Mouse (Mus musculus): ENCODE data around the gene Hba-x. TPM values are rescaled to one million over a fixed set of nuclear protein-coding genes. Genes with fewer than 3 reads are reported as not detected.

The Hba-x gene
- polyA plus RNA-seq, 1 experiment from 2014 or later = 77.0 TPM

DNA sequence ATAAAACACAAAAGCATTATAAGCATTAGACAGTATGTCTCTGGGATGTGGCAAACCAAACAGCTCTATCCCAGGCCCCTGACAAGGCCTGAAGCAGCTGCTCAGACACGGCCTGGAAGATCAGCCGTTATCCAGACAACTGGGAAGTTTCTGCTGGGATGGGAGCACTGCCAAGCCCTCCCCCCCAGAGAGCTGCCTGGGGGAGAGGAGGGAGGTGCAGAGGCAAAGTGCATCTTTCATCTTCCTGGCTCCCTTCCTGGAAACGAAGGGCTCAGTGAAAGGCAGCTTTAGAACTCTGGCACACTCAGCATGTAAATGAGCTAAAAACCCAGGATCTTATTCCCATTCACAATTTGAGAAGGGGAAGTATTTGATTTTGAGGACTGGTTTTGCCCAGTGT, 40.6 kb upstream of the Hba-x start:
- Histone ChIP-seq H3K27ac (replicated peaks; ENCODE audit: low read depth, low read length) (peak overlapping the region; percentile 49), H3K9me3 (ENCODE audit: control insufficient read depth, low read length) (no peaks in the 10 kb centered on the region), H3K27me3 (ENCODE audit: control insufficient read depth, insufficient read depth, low read length) (no peaks in the 10 kb centered on the region), H3K4me3 (replicated peaks; ENCODE audit: low read depth, low read length) (no peak overlapping the region), H3K4me1 (ENCODE audit: control insufficient read depth, insufficient read depth, low read length) (peaks cover 7% of the 10 kb centered on the region; the same call in 1 of the 2 replicates), H3K4me2 (ENCODE audit: low read length) (no peak overlapping the region), H3K9ac (replicated peaks; ENCODE audit: low read length) (no peak overlapping the region), H3K36me3 (ENCODE audit: control insufficient read depth, insufficient read depth, low read length) (peaks cover 58% of the 10 kb centered on the region)
- ATAC-seq (ENCODE audit: low FRiP score, low TSS enrichment) (peak; percentile 60; the same call in 1 of the 2 replicates), DNase-seq (peak; percentile 83)
- 45% methylated on average over 3 of the region's 3 CpGs for WGBS

- Histone ChIP-seq H3K4me2 (ENCODE audit: low read length) (no peak overlapping the region), H3K9ac (replicated peaks; ENCODE audit: low read length) (0 out of 2 replicates have a peak overlapping the region, but pooled peaks have one; percentile 20), H3K4me1 (ENCODE audit: control insufficient read depth, insufficient read depth, low read length) (peaks cover 7% of the 10 kb centered on the region; the same call in 1 of the 2 replicates), H3K27me3 (ENCODE audit: control insufficient read depth, insufficient read depth, low read length) (no peaks in the 10 kb centered on the region), H3K36me3 (ENCODE audit: control insufficient read depth, insufficient read depth, low read length) (peaks cover 59% of the 10 kb centered on the region), H3K9me3 (ENCODE audit: control insufficient read depth, low read length) (no peaks in the 10 kb centered on the region), H3K4me3 (replicated peaks; ENCODE audit: low read depth, low read length) (no peak overlapping the region), H3K27ac (replicated peaks; ENCODE audit: low read depth, low read length) (peak overlapping the region; percentile 34)
- WGBS = 57% methylated on average over 2 of the region's 2 CpGs
- peak; percentile 28 for DNase-seq
- peak; percentile 18; the same call in 1 of the 2 replicates for ATAC-seq (ENCODE audit: low FRiP score, low TSS enrichment)
Measured at GRCm38 (mm10) chr11:32236132-32236531, 40.1 kb upstream of the Hba-x start.

- ATAC-seq (ENCODE audit: low FRiP score, low TSS enrichment) (no peak), DNase-seq (peak; percentile 81)
- H3K4me3 ChIP-seq (replicated peaks; ENCODE audit: low read depth, low read length) = no peak overlapping the region
- no peak overlapping the region for H3K9ac ChIP-seq (replicated peaks; ENCODE audit: low read length)
- H3K4me1 ChIP-seq (ENCODE audit: control insufficient read depth, insufficient read depth, low read length) = peaks cover 7% of the 10 kb centered on the region; the same call in 1 of the 2 replicates
- H3K4me2 ChIP-seq (ENCODE audit: low read length) = no peak overlapping the region
- 58% methylated on average over 9 of the region's 9 CpGs for WGBS
- no peaks in the 10 kb centered on the region for H3K27me3 ChIP-seq (ENCODE audit: control insufficient read depth, insufficient read depth, low read length)
- peak overlapping the region; percentile 34 for H3K27ac ChIP-seq (replicated peaks; ENCODE audit: low read depth, low read length)
- H3K36me3 ChIP-seq (ENCODE audit: control insufficient read depth, insufficient read depth, low read length) = peaks cover 57% of the 10 kb centered on the region
- H3K9me3 ChIP-seq (ENCODE audit: control insufficient read depth, low read length) = no peaks in the 10 kb centered on the region
Measured at GRCm38 (mm10) chr11:32236712-32237410, 39.3 kb upstream of the Hba-x start.

DNA sequence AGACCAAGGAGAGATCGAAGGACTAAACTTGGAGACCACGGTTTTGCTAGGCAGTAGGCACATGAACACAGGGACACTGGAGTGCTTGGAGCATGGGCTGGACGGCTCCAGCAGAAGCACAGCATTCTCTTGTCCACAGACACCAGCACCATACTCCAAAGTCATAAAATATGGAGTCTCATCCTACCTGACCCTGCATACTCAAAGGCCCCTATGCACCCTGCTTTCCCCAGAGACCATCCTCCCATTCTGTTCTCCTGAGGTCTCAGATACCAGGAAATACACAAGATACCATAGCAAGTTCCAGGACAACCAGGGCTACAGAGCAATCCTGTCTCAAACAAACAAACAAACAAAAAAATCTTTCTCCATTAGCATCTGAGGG, 38.8 kb upstream of the Hba-x start:
- Histone ChIP-seq H3K9me3 (ENCODE audit: control insufficient read depth, low read length) (no peaks in the 10 kb centered on the region), H3K4me1 (ENCODE audit: control insufficient read depth, insufficient read depth, low read length) (peaks cover 7% of the 10 kb centered on the region; the same call in 1 of the 2 replicates), H3K27me3 (ENCODE audit: control insufficient read depth, insufficient read depth, low read length) (no peaks in the 10 kb centered on the region), H3K4me3 (replicated peaks; ENCODE audit: low read depth, low read length) (no peak overlapping the region), H3K36me3 (ENCODE audit: control insufficient read depth, insufficient read depth, low read length) (peaks cover 53% of the 10 kb centered on the region), H3K9ac (replicated peaks; ENCODE audit: low read length) (no peak overlapping the region), H3K4me2 (ENCODE audit: low read length) (no peak overlapping the region), H3K27ac (replicated peaks; ENCODE audit: low read depth, low read length) (no peak overlapping the region)
- DNase-seq (no peak), ATAC-seq (ENCODE audit: low FRiP score, low TSS enrichment) (no peak)
- 90% methylated on average over 3 of the region's 3 CpGs for WGBS

DNA sequence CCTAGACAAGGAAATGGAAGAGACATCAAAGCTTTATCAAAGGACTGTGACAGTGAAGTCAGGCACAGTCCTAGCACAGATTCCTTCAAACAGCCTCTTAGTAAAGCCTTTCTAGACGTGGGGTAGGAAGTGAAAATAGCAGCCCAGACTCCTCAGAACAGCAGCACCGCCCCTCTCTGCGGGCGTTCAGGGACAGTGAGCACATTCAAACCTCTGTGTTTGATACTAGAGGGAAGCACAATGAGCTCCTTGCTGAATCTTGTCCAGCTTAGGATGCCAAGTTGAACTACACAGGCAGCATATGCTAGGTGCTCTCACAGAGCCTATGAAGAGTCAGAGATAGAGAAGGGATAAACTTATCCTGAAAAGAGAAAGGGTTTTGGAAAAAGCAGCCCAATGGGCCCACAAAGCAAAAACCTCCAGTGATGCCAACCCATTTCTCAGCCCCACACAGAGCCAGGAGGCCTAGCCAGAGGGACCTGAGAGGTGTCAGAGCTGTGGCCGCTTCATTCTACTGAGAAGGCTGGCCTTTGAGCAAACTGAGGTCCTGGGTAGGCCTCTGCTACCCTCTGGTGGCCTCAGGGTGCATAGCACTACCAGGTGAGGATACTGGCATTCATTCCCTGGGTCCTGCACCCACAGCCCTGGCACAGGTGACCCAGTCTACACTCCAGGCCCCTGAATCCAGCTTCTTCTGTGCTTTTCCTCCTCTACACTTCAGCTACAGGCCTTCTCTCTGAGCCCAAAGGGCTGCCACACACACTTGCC, 37.9 kb upstream of the Hba-x start:
- WGBS = 65% methylated on average over 5 of the region's 5 CpGs
- ATAC-seq (ENCODE audit: low FRiP score, low TSS enrichment) = 0 out of 2 replicates have a peak, but pooled peaks have one; percentile 15
- Histone ChIP-seq H3K4me1 (ENCODE audit: control insufficient read depth, insufficient read depth, low read length) (peaks cover 7% of the 10 kb centered on the region; the same call in 1 of the 2 replicates), H3K4me3 (replicated peaks; ENCODE audit: low read depth, low read length) (no peak overlapping the region), H3K36me3 (ENCODE audit: control insufficient read depth, insufficient read depth, low read length) (peaks cover 51% of the 10 kb centered on the region), H3K9me3 (ENCODE audit: control insufficient read depth, low read length) (no peaks in the 10 kb centered on the region), H3K27me3 (ENCODE audit: control insufficient read depth, insufficient read depth, low read length) (no peaks in the 10 kb centered on the region), H3K4me2 (ENCODE audit: low read length) (no peak overlapping the region), H3K27ac (replicated peaks; ENCODE audit: low read depth, low read length) (no peak overlapping the region), H3K9ac (replicated peaks; ENCODE audit: low read length) (no peak overlapping the region)
- peak; percentile 83 for DNase-seq

DNA sequence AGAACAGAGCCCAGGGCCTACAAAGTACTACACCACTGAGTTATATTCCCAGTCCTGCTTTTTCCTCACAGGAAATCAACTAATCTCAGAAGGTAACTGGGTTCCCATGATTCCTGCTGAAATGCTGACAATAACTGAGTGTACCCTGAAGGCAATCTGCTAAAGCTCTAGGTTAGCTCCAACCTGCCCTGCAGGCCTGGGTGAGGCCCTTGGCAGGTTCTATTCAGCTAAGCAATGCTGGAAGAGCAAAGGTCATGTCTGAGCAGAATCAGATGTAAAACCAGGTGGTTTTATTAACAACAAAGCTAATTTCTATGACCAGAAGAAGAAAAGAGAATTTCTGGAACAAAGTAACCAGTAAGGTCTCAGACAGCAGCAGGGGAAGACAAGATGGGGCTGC, 34.8 kb upstream of the Hba-x start:
- peaks cover 3% of the 10 kb centered on the region; the same call in 1 of the 2 replicates for H3K4me1 ChIP-seq (ENCODE audit: control insufficient read depth, insufficient read depth, low read length)
- ATAC-seq (ENCODE audit: low FRiP score, low TSS enrichment) (no peak), DNase-seq (no peak)
- peaks cover 57% of the 10 kb centered on the region for H3K36me3 ChIP-seq (ENCODE audit: control insufficient read depth, insufficient read depth, low read length)
- no peak overlapping the region for H3K4me3 ChIP-seq (replicated peaks; ENCODE audit: low read depth, low read length)
- H3K9ac ChIP-seq (replicated peaks; ENCODE audit: low read length) = no peak overlapping the region
- H3K4me2 ChIP-seq (ENCODE audit: low read length) = no peak overlapping the region
- H3K27me3 ChIP-seq (ENCODE audit: control insufficient read depth, insufficient read depth, low read length) = no peaks in the 10 kb centered on the region
- no peaks in the 10 kb centered on the region for H3K9me3 ChIP-seq (ENCODE audit: control insufficient read depth, low read length)
- no peak overlapping the region for H3K27ac ChIP-seq (replicated peaks; ENCODE audit: low read depth, low read length)

GRCm38 (mm10) chr11:32242209-32242608, 34.0 kb upstream of the Hba-x start:
- DNase-seq = no peak

GRCm38 (mm10) chr11:32243205-32243955, 32.8 kb upstream of the Hba-x start:
- Histone ChIP-seq H3K4me1 (ENCODE audit: control insufficient read depth, insufficient read depth, low read length) (no peaks in the 10 kb centered on the region), H3K27me3 (ENCODE audit: control insufficient read depth, insufficient read depth, low read length) (no peaks in the 10 kb centered on the region), H3K9ac (replicated peaks; ENCODE audit: low read length) (no peak overlapping the region), H3K27ac (replicated peaks; ENCODE audit: low read depth, low read length) (no peak overlapping the region), H3K36me3 (ENCODE audit: control insufficient read depth, insufficient read depth, low read length) (peaks cover 69% of the 10 kb centered on the region), H3K9me3 (ENCODE audit: control insufficient read depth, low read length) (no peaks in the 10 kb centered on the region), H3K4me3 (replicated peaks; ENCODE audit: low read depth, low read length) (no peak overlapping the region), H3K4me2 (ENCODE audit: low read length) (no peak overlapping the region)
- DNase-seq = no peak
- ATAC-seq (ENCODE audit: low FRiP score, low TSS enrichment) = no peak
- WGBS = 83% methylated on average over 7 of the region's 7 CpGs

More at GRCm38 (mm10) chr11:32242209-32242608, 34.0 kb upstream of the Hba-x start:
- no peak for ATAC-seq (ENCODE audit: low FRiP score, low TSS enrichment)
- WGBS = 79% methylated on average over 3 of the region's 3 CpGs
- no peaks in the 10 kb centered on the region for H3K27me3 ChIP-seq (ENCODE audit: control insufficient read depth, insufficient read depth, low read length)
- no peak overlapping the region for H3K4me3 ChIP-seq (replicated peaks; ENCODE audit: low read depth, low read length)
- no peak overlapping the region for H3K9ac ChIP-seq (replicated peaks; ENCODE audit: low read length)
- no peak overlapping the region for H3K27ac ChIP-seq (replicated peaks; ENCODE audit: low read depth, low read length)
- no peaks in the 10 kb centered on the region for H3K9me3 ChIP-seq (ENCODE audit: control insufficient read depth, low read length)
- H3K4me2 ChIP-seq (ENCODE audit: low read length) = no peak overlapping the region
- H3K4me1 ChIP-seq (ENCODE audit: control insufficient read depth, insufficient read depth, low read length) = no peaks in the 10 kb centered on the region
- H3K36me3 ChIP-seq (ENCODE audit: control insufficient read depth, insufficient read depth, low read length) = peaks cover 58% of the 10 kb centered on the region
